10 mouse cellular contexts compared by ENCODE assay signal in genomic region chr11:107151809-107152208, GRCm38 (mm10). TPM values are rescaled to one million over a fixed set of nuclear protein-coding genes. Genes with fewer than 3 reads are reported as not detected.
DNase-seq lines count a peak whose midpoint lies in the region; ATAC-seq lines count a peak whose summit lies in the region.
"Had no signal": no experiment of that assay in that cellular context is flagged by ENCODE, and none has a peak within 500 bp of the region (broad histone marks: within the 10 kb centered on the region; RNA-seq: fewer than 3 reads in every experiment).

No protein-coding gene starts in this region.

- H3K4me1 ChIP-seq in heart, embryonic 12.5 days (replicated peaks): peaks cover 4% of the 10 kb centered on the region
- H3K4me1 ChIP-seq: hindbrain, embryonic 15.5 days; liver, embryonic 15.5 days had no signal

- peak; percentile 22 for DNase-seq in heart, postnatal 4 days
- peak; percentile 21 to 35 for DNase-seq in spleen, postnatal 36 days (ENCODE audit: low spot score in 2 of 2)
- no peak for DNase-seq in spleen, adult 12 weeks (ENCODE audit: low spot score)
- DNase-seq in thymus, postnatal 25 days: peak; percentile 42
- no peak for DNase-seq in left cerebral cortex, adult 18-20 months (ENCODE audit: low spot score in 2 of 2)
- DNase-seq in layer of hippocampus, postnatal 14 days (ENCODE audit: low spot score in 2 of 2): no peak

- no peak overlapping the region for H3K27ac ChIP-seq in heart, embryonic 12.5 days (ENCODE audit: poor library complexity, severe bottlenecking)
- H3K27ac ChIP-seq: hindbrain, embryonic 15.5 days; liver, embryonic 15.5 days had no signal

- peaks cover 3% of the 10 kb centered on the region; the same call in 1 of the 2 replicates for H3K9me3 ChIP-seq in heart, embryonic 12.5 days (replicated peaks)
- H3K9me3 ChIP-seq: hindbrain, embryonic 15.5 days; liver, embryonic 15.5 days had no signal

- WGBS in heart, embryonic 12.5 days: 75% methylated on average over 7 of the region's 7 CpGs

- H3K4me2 ChIP-seq in heart, embryonic 12.5 days: no peak overlapping the region
- H3K4me2 ChIP-seq: hindbrain, embryonic 15.5 days; liver, embryonic 15.5 days had no signal

- H3K9ac ChIP-seq in heart, embryonic 12.5 days: no peak overlapping the region
- H3K9ac ChIP-seq: hindbrain, embryonic 15.5 days; liver, embryonic 15.5 days had no signal

- no peak overlapping the region for H3K4me3 ChIP-seq in heart, embryonic 12.5 days
- H3K4me3 ChIP-seq: hindbrain, embryonic 15.5 days; liver, embryonic 15.5 days had no signal

- no peaks in the 10 kb centered on the region for H3K36me3 ChIP-seq in heart, embryonic 12.5 days
- H3K36me3 ChIP-seq: hindbrain, embryonic 15.5 days; liver, embryonic 15.5 days had no signal

- ATAC-seq in heart, embryonic 12.5 days (ENCODE audit: insufficient number of reproducible peaks, low FRiP score): no peak
- ATAC-seq in erythroblast, adult 5-6 weeks (replicated peaks; ENCODE audit: low FRiP score, poor library complexity, severe bottlenecking): peak; percentile 53; the same call in 1 of the 2 replicates

- no peaks in the 10 kb centered on the region for H3K27me3 ChIP-seq in heart, embryonic 12.5 days (replicated peaks)
- H3K27me3 ChIP-seq: hindbrain, embryonic 15.5 days; liver, embryonic 15.5 days had no signal

RNA-seq across cellular contexts. Expression of gene Bptf, which starts 19.9 kb away (rescaled TPM):
- 10 to 100 TPM; 42.0 to 44.8 TPM for total RNA-seq in heart, postnatal 4 days (2021)
- polyA plus RNA-seq in heart, embryonic 12.5 days (2016; fragmentation: Nextera tagmentation; extraction: Ambion mirVana): 19.6 and 21.7 TPM in 2 replicates
- 30.4 and 37.8 TPM in 2 replicates for total RNA-seq in erythroblast, adult 5-6 weeks (2015; ENCODE audit: low replicate concordance)
- 34.2 and 41.3 TPM in 2 replicates for total RNA-seq in erythroblast, adult 5-6 weeks (2017; ENCODE audit: low replicate concordance)
- total RNA-seq in left cerebral cortex, adult 18-20 months (2021): 10 to 100 TPM; 64.4 to 67.2 TPM
- total RNA-seq in layer of hippocampus, postnatal 14 days (2021): 10 to 100 TPM; 62.7 to 68.0 TPM

RNA-seq across cellular contexts. Expression of gene Nol11, which starts 37.4 kb away (rescaled TPM):
- total RNA-seq in heart, postnatal 4 days (2021): 10 to 100 TPM; 28.5 to 30.8 TPM
- polyA plus RNA-seq in heart, embryonic 12.5 days (2016; fragmentation: Nextera tagmentation; extraction: Ambion mirVana): 45.4 and 45.6 TPM in 2 replicates
- 10.2 and 18.6 TPM in 2 replicates for total RNA-seq in erythroblast, adult 5-6 weeks (2015; ENCODE audit: low replicate concordance)
- total RNA-seq in erythroblast, adult 5-6 weeks (2017; ENCODE audit: low replicate concordance): 9.9 and 10.7 TPM in 2 replicates
- total RNA-seq in left cerebral cortex, adult 18-20 months (2021): 10 to 100 TPM; 23.6 to 24.0 TPM
- total RNA-seq in layer of hippocampus, postnatal 14 days (2021): 10 to 100 TPM; 22.2 to 23.8 TPM

Comparison
In these comparisons a context has a peak if more than half of its experiments do, and no peak if none do; other contexts are left out.
1. DNase-seq: peak in heart, postnatal 4 days (single experiment), spleen, postnatal 36 days (2 of 2) and thymus, postnatal 25 days (single experiment); none in spleen, adult 12 weeks (single experiment), left cerebral cortex, adult 18-20 months (0 of 2) and layer of hippocampus, postnatal 14 days (0 of 2).